Comparison of ENCODE assay signal across 7 mouse cellular contexts in the genomic region with DNA sequence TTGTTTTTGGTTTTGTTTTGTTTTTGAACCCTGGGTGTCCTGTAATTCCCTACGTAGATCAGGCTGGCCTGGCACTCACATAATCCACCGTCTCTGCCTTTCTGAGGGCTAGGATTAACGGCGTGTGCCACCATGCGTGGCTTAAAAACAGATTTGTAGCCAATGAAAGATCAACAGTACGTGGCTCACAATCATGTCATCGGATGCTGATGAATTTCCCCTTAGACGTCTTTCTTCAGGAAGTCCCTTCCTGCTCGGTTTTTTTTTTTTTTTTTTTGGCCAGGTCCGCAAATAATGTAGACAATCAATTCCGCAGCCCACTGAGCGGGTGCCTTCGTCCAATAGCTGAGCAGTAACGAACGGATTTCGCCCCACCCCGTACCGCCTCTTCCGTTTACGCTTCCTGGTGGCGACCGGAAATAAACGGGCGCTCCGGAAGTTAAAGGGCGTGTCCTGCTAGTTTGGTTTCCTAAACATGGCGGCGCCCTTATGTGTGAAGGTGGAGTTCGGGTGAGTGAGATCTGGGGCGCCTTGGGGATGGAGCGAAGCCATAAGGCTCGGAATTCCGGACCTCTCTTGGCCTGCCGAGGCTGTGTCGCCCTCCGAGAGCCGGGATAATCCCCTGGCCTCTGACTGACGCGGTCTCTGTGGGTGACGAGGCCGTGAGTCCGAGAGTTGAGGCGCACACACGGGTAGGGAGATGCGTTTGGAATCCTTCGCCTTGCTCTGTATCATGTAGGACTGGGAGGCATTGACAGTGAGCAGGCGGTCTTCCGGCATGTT. TPM values are rescaled to one million over a fixed set of nuclear protein-coding genes. Genes with fewer than 3 reads are reported as not detected.
DNase-seq lines count a peak whose midpoint lies in the region; ATAC-seq lines count a peak whose summit lies in the region.

No protein-coding gene starts in this region.

- peak overlapping the region; percentile 64 for H3K4me2 ChIP-seq in embryonic facial prominence, embryonic 11.5 days (ENCODE audit: low read depth, low read length)
- peak overlapping the region; percentile 86 for H3K4me2 ChIP-seq in midbrain, embryonic 13.5 days (replicated peaks)

- H3K27me3 ChIP-seq in embryonic facial prominence, embryonic 11.5 days (ENCODE audit: control insufficient read depth, insufficient read depth, low read length) = no peaks in the 10 kb centered on the region
- no peaks in the 10 kb centered on the region for H3K27me3 ChIP-seq in limb, embryonic 10.5 days (ENCODE audit: low read depth, poor library complexity, severe bottlenecking)
- no peaks in the 10 kb centered on the region for H3K27me3 ChIP-seq in midbrain, embryonic 13.5 days

- WGBS in embryonic facial prominence, embryonic 11.5 days = under 1% methylated on average over 48 of the region's 48 CpGs
- under 1% methylated on average over 48 of the region's 48 CpGs for WGBS in limb, embryonic 10.5 days
- WGBS in midbrain, embryonic 13.5 days = under 1% methylated on average over 48 of the region's 48 CpGs

- H3K9me3 ChIP-seq in embryonic facial prominence, embryonic 11.5 days (replicated peaks; ENCODE audit: control insufficient read depth, low read length) = no peaks in the 10 kb centered on the region
- H3K9me3 ChIP-seq in limb, embryonic 10.5 days (replicated peaks) = no peaks in the 10 kb centered on the region
- no peaks in the 10 kb centered on the region for H3K9me3 ChIP-seq in midbrain, embryonic 13.5 days

- peak overlapping the region; percentile 98 for H3K4me3 ChIP-seq in embryonic facial prominence, embryonic 11.5 days (ENCODE audit: low read depth, low read length)
- peak overlapping the region; percentile 92 for H3K4me3 ChIP-seq in limb, embryonic 10.5 days
- H3K4me3 ChIP-seq in midbrain, embryonic 13.5 days (replicated peaks) = peak overlapping the region; percentile 76

- H3K27ac ChIP-seq in embryonic facial prominence, embryonic 11.5 days (replicated peaks; ENCODE audit: low read depth, low read length) = peak overlapping the region; percentile 52; the same call in 1 of the 2 replicates
- peak overlapping the region; percentile 90 for H3K27ac ChIP-seq in limb, embryonic 10.5 days
- peak overlapping the region; percentile 95 for H3K27ac ChIP-seq in midbrain, embryonic 13.5 days

- H3K9ac ChIP-seq in embryonic facial prominence, embryonic 11.5 days (replicated peaks; ENCODE audit: low read length) = peak overlapping the region; percentile 84
- peak overlapping the region; percentile 78 for H3K9ac ChIP-seq in midbrain, embryonic 13.5 days (replicated peaks)

- no peaks in the 10 kb centered on the region for H3K36me3 ChIP-seq in embryonic facial prominence, embryonic 11.5 days (replicated peaks; ENCODE audit: control insufficient read depth, insufficient read depth, low read depth, low read length)
- H3K36me3 ChIP-seq in limb, embryonic 10.5 days = peaks cover 18% of the 10 kb centered on the region; the same call in 1 of the 2 replicates
- no peaks in the 10 kb centered on the region for H3K36me3 ChIP-seq in midbrain, embryonic 13.5 days

- ATAC-seq in embryonic facial prominence, embryonic 11.5 days (replicated peaks; ENCODE audit: insufficient number of reproducible peaks, low FRiP score, low TSS enrichment, low read depth) = peak; percentile 93
- ATAC-seq in granulocyte monocyte progenitor cell, adult 5-6 weeks (replicated peaks; ENCODE audit: poor library complexity, severe bottlenecking) = peak; percentile 94
- peak; percentile 97 for ATAC-seq in midbrain, embryonic 13.5 days

- no peaks in the 10 kb centered on the region for H3K4me1 ChIP-seq in embryonic facial prominence, embryonic 11.5 days (ENCODE audit: control insufficient read depth, insufficient read depth, low read length)
- peaks cover 18% of the 10 kb centered on the region for H3K4me1 ChIP-seq in limb, embryonic 10.5 days
- peaks cover 20% of the 10 kb centered on the region for H3K4me1 ChIP-seq in midbrain, embryonic 13.5 days (replicated peaks)

- DNase-seq in adrenal gland, postnatal 14 days = peak; percentile 96
- peak; percentile 99 for DNase-seq in embryonic facial prominence, embryonic 11.5 days (ENCODE audit: low spot score)
- DNase-seq in kidney, adult 11 months = peak; percentile 97
- peak; percentile 98 for DNase-seq in limb, embryonic 10.5 days (ENCODE audit: low spot score)
- peak; percentile 90 for DNase-seq in spleen, adult 12 weeks (ENCODE audit: low spot score)

RNA-seq across cellular contexts. Expression of a gene that starts 7.2 kb away (rescaled TPM):
- 33.8 and 34.3 TPM in 2 replicates for total RNA-seq in adrenal gland, postnatal 14 days (2021)
- polyA plus RNA-seq in embryonic facial prominence, embryonic 11.5 days (2014; fragmentation: Nextera tagmentation; extraction: Ambion mirVana) = 17.6 and 18.4 TPM in 2 replicates
- total RNA-seq in granulocyte monocyte progenitor cell, adult 5-6 weeks (2014; fragmentation: Nextera tagmentation) = 17.0 and 24.9 TPM in 2 replicates
- total RNA-seq in granulocyte monocyte progenitor cell, adult 5-6 weeks (2017) = 17.8 and 21.1 TPM in 2 replicates
- 20.4 and 25.1 TPM in 2 replicates for polyA plus RNA-seq in limb, embryonic 10.5 days (2016; fragmentation: Nextera tagmentation; extraction: Ambion mirVana)
- 21.4 and 23.1 TPM in 2 replicates for polyA plus RNA-seq in midbrain, embryonic 13.5 days (2015; fragmentation: Nextera tagmentation; extraction: Ambion mirVana)

RNA-seq across cellular contexts. Expression of a gene that starts 24.7 kb away (rescaled TPM):
- total RNA-seq in adrenal gland, postnatal 14 days (2021) = 30.5 and 32.5 TPM in 2 replicates
- 11.0 and 11.3 TPM in 2 replicates for polyA plus RNA-seq in embryonic facial prominence, embryonic 11.5 days (2014; fragmentation: Nextera tagmentation; extraction: Ambion mirVana)
- total RNA-seq in granulocyte monocyte progenitor cell, adult 5-6 weeks (2014; fragmentation: Nextera tagmentation) = 5.1 and 6.8 TPM in 2 replicates
- 6.3 and 6.6 TPM in 2 replicates for total RNA-seq in granulocyte monocyte progenitor cell, adult 5-6 weeks (2017)
- 8.5 and 9.8 TPM in 2 replicates for polyA plus RNA-seq in limb, embryonic 10.5 days (2016; fragmentation: Nextera tagmentation; extraction: Ambion mirVana)
- 29.5 and 32.5 TPM in 2 replicates for polyA plus RNA-seq in midbrain, embryonic 13.5 days (2015; fragmentation: Nextera tagmentation; extraction: Ambion mirVana)

RNA-seq across cellular contexts. Expression of a gene that starts 38.8 kb away (rescaled TPM):
- 33.6 and 39.4 TPM in 2 replicates for total RNA-seq in adrenal gland, postnatal 14 days (2021)
- 29.1 and 32.3 TPM in 2 replicates for polyA plus RNA-seq in embryonic facial prominence, embryonic 11.5 days (2014; fragmentation: Nextera tagmentation; extraction: Ambion mirVana)
- total RNA-seq in granulocyte monocyte progenitor cell, adult 5-6 weeks (2014; fragmentation: Nextera tagmentation) = 31.4 and 39.4 TPM in 2 replicates
- 28.2 and 64.7 TPM in 2 replicates for total RNA-seq in granulocyte monocyte progenitor cell, adult 5-6 weeks (2017)
- polyA plus RNA-seq in limb, embryonic 10.5 days (2016; fragmentation: Nextera tagmentation; extraction: Ambion mirVana) = 65.7 and 73.8 TPM in 2 replicates
- 44.7 and 45.5 TPM in 2 replicates for polyA plus RNA-seq in midbrain, embryonic 13.5 days (2015; fragmentation: Nextera tagmentation; extraction: Ambion mirVana)

RNA-seq across cellular contexts. Expression of a gene that starts 39.8 kb away (rescaled TPM):
- total RNA-seq in adrenal gland, postnatal 14 days (2021) = 19.0 and 23.2 TPM in 2 replicates
- 34.6 and 39.2 TPM in 2 replicates for polyA plus RNA-seq in embryonic facial prominence, embryonic 11.5 days (2014; fragmentation: Nextera tagmentation; extraction: Ambion mirVana)
- 14.8 and 18.2 TPM in 2 replicates for total RNA-seq in granulocyte monocyte progenitor cell, adult 5-6 weeks (2014; fragmentation: Nextera tagmentation)
- total RNA-seq in granulocyte monocyte progenitor cell, adult 5-6 weeks (2017) = 7.2 and 7.4 TPM in 2 replicates
- 45.5 and 52.8 TPM in 2 replicates for polyA plus RNA-seq in limb, embryonic 10.5 days (2016; fragmentation: Nextera tagmentation; extraction: Ambion mirVana)
- polyA plus RNA-seq in midbrain, embryonic 13.5 days (2015; fragmentation: Nextera tagmentation; extraction: Ambion mirVana) = 30.0 and 33.5 TPM in 2 replicates

RNA-seq across cellular contexts. Expression of a gene that starts 41.8 kb away (rescaled TPM):
- total RNA-seq in adrenal gland, postnatal 14 days (2021) = 10.8 and 12.4 TPM in 2 replicates
- 6.1 and 7.5 TPM in 2 replicates for polyA plus RNA-seq in embryonic facial prominence, embryonic 11.5 days (2014; fragmentation: Nextera tagmentation; extraction: Ambion mirVana)
- total RNA-seq in granulocyte monocyte progenitor cell, adult 5-6 weeks (2014; fragmentation: Nextera tagmentation) = 15.2 and 20.0 TPM in 2 replicates
- total RNA-seq in granulocyte monocyte progenitor cell, adult 5-6 weeks (2017) = 4.5 and 6.7 TPM in 2 replicates
- 8.9 and 11.4 TPM in 2 replicates for polyA plus RNA-seq in limb, embryonic 10.5 days (2016; fragmentation: Nextera tagmentation; extraction: Ambion mirVana)
- polyA plus RNA-seq in midbrain, embryonic 13.5 days (2015; fragmentation: Nextera tagmentation; extraction: Ambion mirVana) = 14.6 and 20.7 TPM in 2 replicates

Comparison
In these comparisons a context has a peak if more than half of its experiments do, and no peak if none do; other contexts are left out.
1. Peak in every context shown above with its lines: DNase-seq, ATAC-seq, H3K4me3 ChIP-seq and H3K27ac ChIP-seq.